17 mouse cellular contexts compared by ENCODE assay signal in genomic region chr6:58856494-58856893, GRCm38 (mm10). TPM values are rescaled to one million over a fixed set of nuclear protein-coding genes. Genes with fewer than 3 reads are reported as not detected.
DNase-seq lines count a peak whose midpoint lies in the region; ATAC-seq and TF ChIP-seq lines count a peak whose summit lies in the region.
"Had no signal": no experiment of that assay in that cellular context is flagged by ENCODE, and none has a peak within 500 bp of the region (broad histone marks: within the 10 kb centered on the region; RNA-seq: fewer than 3 reads in every experiment).

No protein-coding gene starts in this region.

- peak; percentile 36 for DNase-seq in gastrocnemius, adult 2 months
- DNase-seq in gastrocnemius, postnatal 4 days (ENCODE audit: low spot score in 2 of 2) = no peak
- no peak for DNase-seq in left cerebral cortex, adult 2 months (ENCODE audit: extremely low spot score in 1 of 2, low spot score in 2 of 2)
- DNase-seq in left cerebral cortex, adult 8-10 months (ENCODE audit: low spot score in 2 of 2) = no peak
- no peak for DNase-seq in heart, postnatal 0 days (ENCODE audit: low spot score)
- DNase-seq in natural killer cell, adult 2 months (ENCODE audit: low spot score in 2 of 2) = no peak
- DNase-seq: adrenal gland, adult 2 months; kidney, adult 8-10 months; liver, postnatal 0 days; lung, postnatal 4 days; thymus, adult 18-20 months had no signal

- no peaks in the 10 kb centered on the region for H3K9me3 ChIP-seq in heart, embryonic 15.5 days (replicated peaks)
- no peaks in the 10 kb centered on the region for H3K9me3 ChIP-seq in heart, postnatal 0 days (replicated peaks; ENCODE audit: control insufficient read depth, low read length)
- H3K9me3 ChIP-seq: limb, embryonic 13.5 days; midbrain, embryonic 15.5 days; neural tube, embryonic 13.5 days had no signal

- WGBS in heart, embryonic 15.5 days = 66% methylated on average over 2 of the region's 2 CpGs
- WGBS in heart, postnatal 0 days = 37% methylated on average over 2 of the region's 2 CpGs

- peaks cover 11% of the 10 kb centered on the region for H3K4me1 ChIP-seq in heart, embryonic 15.5 days (replicated peaks)
- H3K4me1 ChIP-seq in heart, postnatal 0 days (ENCODE audit: control insufficient read depth, insufficient read depth) = peaks cover 17% of the 10 kb centered on the region
- H3K4me1 ChIP-seq: limb, embryonic 13.5 days had no signal

- peak overlapping the region; percentile 20; the same call in 1 of the 2 replicates for H3K27ac ChIP-seq in gastrocnemius, adult 2 months
- H3K27ac ChIP-seq in left cerebral cortex, adult 2 months = peak overlapping the region; percentile 81
- 0 out of 2 replicates have a peak overlapping the region, but pooled peaks have one; percentile 7 for H3K27ac ChIP-seq in heart, embryonic 15.5 days
- H3K27ac ChIP-seq in heart, postnatal 0 days (ENCODE audit: low read depth) = peak overlapping the region; percentile 16; the same call in 1 of the 2 replicates
- H3K27ac ChIP-seq: limb, embryonic 13.5 days; neural tube, embryonic 13.5 days had no signal

- no peak overlapping the region for H3K4me3 ChIP-seq in gastrocnemius, adult 2 months
- no peak overlapping the region for H3K4me3 ChIP-seq in left cerebral cortex, adult 2 months
- H3K4me3 ChIP-seq in heart, embryonic 15.5 days = no peak overlapping the region
- H3K4me3 ChIP-seq in heart, postnatal 0 days (ENCODE audit: low read depth, low read length) = no peak overlapping the region
- H3K4me3 ChIP-seq: limb, embryonic 13.5 days; midbrain, embryonic 15.5 days; neural tube, embryonic 13.5 days had no signal

- TF ChIP-seq CTCF in gastrocnemius, adult 2 months (IDR thresholded peaks at IDR 0.05) = no peak
- no peak for TF ChIP-seq CTCF in left cerebral cortex, adult 2 months (IDR thresholded peaks at IDR 0.05)
- no peak for TF ChIP-seq CTCF in heart, postnatal 0 days (IDR thresholded peaks at IDR 0.05; ENCODE audit: low read depth)

- ATAC-seq in heart, embryonic 15.5 days (replicated peaks; ENCODE audit: insufficient number of reproducible peaks, insufficient read depth, low FRiP score, low read depth) = no peak
- no peak for ATAC-seq in heart, postnatal 0 days (ENCODE audit: insufficient read depth, low read depth)
- ATAC-seq: CD4-positive, CD25-positive, alpha-beta regulatory T cell, adult 4 months; liver, postnatal 0 days had no signal

- no peak overlapping the region for H3K9ac ChIP-seq in heart, embryonic 15.5 days
- H3K9ac ChIP-seq in heart, postnatal 0 days (replicated peaks; ENCODE audit: low read depth, low read length) = no peak overlapping the region; the same call in 1 of the 2 replicates
- H3K9ac ChIP-seq: limb, embryonic 13.5 days; liver, postnatal 0 days; midbrain, embryonic 15.5 days; neural tube, embryonic 13.5 days had no signal

- no peaks in the 10 kb centered on the region for H3K27me3 ChIP-seq in heart, embryonic 15.5 days
- no peaks in the 10 kb centered on the region for H3K27me3 ChIP-seq in heart, postnatal 0 days (ENCODE audit: control insufficient read depth, insufficient read depth, low read length)
- H3K27me3 ChIP-seq: limb, embryonic 13.5 days; midbrain, embryonic 15.5 days; neural tube, embryonic 13.5 days had no signal

- intact Hi-C loops in gastrocnemius, adult 2 months (cut with DNase I) = no loop called here
- intact Hi-C loops in left cerebral cortex, adult 2 months (cut with DNase I) = no loop called here

- H3K36me3 ChIP-seq in heart, embryonic 15.5 days = peaks cover 16% of the 10 kb centered on the region
- peaks cover 24% of the 10 kb centered on the region for H3K36me3 ChIP-seq in heart, postnatal 0 days (replicated peaks; ENCODE audit: control insufficient read depth, insufficient read depth, low read length)
- H3K36me3 ChIP-seq: midbrain, embryonic 15.5 days had no signal

- no peak overlapping the region for H3K4me2 ChIP-seq in heart, embryonic 15.5 days
- no peak overlapping the region for H3K4me2 ChIP-seq in heart, postnatal 0 days (ENCODE audit: low read depth, low read length)
- H3K4me2 ChIP-seq: limb, embryonic 13.5 days; midbrain, embryonic 15.5 days; neural tube, embryonic 13.5 days had no signal

- TF ChIP-seq EP300 in heart, postnatal 0 days (IDR thresholded peaks at IDR 0.05; ENCODE audit: low read depth) = no peak

RNA-seq across cellular contexts. Expression of gene Herc3, which starts 25.2 kb away (rescaled TPM):
- 10 to 100 TPM; 26.8 to 65.5 TPM for total RNA-seq in gastrocnemius, adult 2 months (2021)
- total RNA-seq in gastrocnemius, postnatal 4 days (2021) = 10 to 100 TPM; 86.1 to 87.8 TPM
- 100 to 1,000 TPM; 170 to 279 TPM for total RNA-seq in left cerebral cortex, adult 2 months (2021)
- total RNA-seq in left cerebral cortex, adult 8-10 months (2022) = 100 to 1,000 TPM; 127 to 260 (median 211) TPM
- polyA plus RNA-seq in heart, embryonic 15.5 days (2015; fragmentation: Nextera tagmentation; extraction: Ambion mirVana) = 40.5 and 47.1 TPM in 2 replicates
- 120 and 130 TPM in 2 replicates for total RNA-seq in heart, postnatal 0 days (2014; rRNA removed; ENCODE audit: low replicate concordance)
- 35.2 and 44.4 TPM in 2 replicates for polyA plus RNA-seq in heart, postnatal 0 days (2015; fragmentation: Nextera tagmentation; extraction: Ambion mirVana)

RNA-seq across cellular contexts. Expression of gene Nap1l5, which starts 50.4 kb away (rescaled TPM):
- total RNA-seq in gastrocnemius, adult 2 months (2021) = under 1 TPM; 0.15 to 0.20 TPM
- total RNA-seq in gastrocnemius, postnatal 4 days (2021) = under 1 TPM; 0.65 to 0.93 TPM
- 100 to 1,000 TPM; 337 to 344 TPM for total RNA-seq in left cerebral cortex, adult 2 months (2021)
- total RNA-seq in left cerebral cortex, adult 8-10 months (2022) = 100 to 1,000 TPM; 339 to 374 (median 355) TPM
- polyA plus RNA-seq in heart, embryonic 15.5 days (2015; fragmentation: Nextera tagmentation; extraction: Ambion mirVana) = 1.1 and 1.8 TPM in 2 replicates
- total RNA-seq in heart, postnatal 0 days (2014; rRNA removed; ENCODE audit: low replicate concordance) = 1.2 TPM in 1 of 2 replicates, not detected in the other
- 1.9 and 2.5 TPM in 2 replicates for polyA plus RNA-seq in heart, postnatal 0 days (2015; fragmentation: Nextera tagmentation; extraction: Ambion mirVana)
- total RNA-seq: MEL had no signal
- polyA plus RNA-seq: CD4-positive, CD25-positive, alpha-beta regulatory T cell, adult 4 months had no signal

Comparison
In these comparisons a context has a peak if more than half of its experiments do, and no peak if none do; other contexts are left out.
1. H3K27ac ChIP-seq: peak in every context shown above with its lines; median percentile 81 in left cerebral cortex, adult 2 months; 20 in gastrocnemius, adult 2 months; 16 in heart, postnatal 0 days; 7 in heart, embryonic 15.5 days.
2. RNA of gene Nap1l5, which starts 50.4 kb away (total RNA-seq): 339 to 374 TPM in left cerebral cortex, adult 8-10 months and 337 to 344 TPM in left cerebral cortex, adult 2 months; 1.2 TPM in heart, postnatal 0 days, 0.65 to 0.93 TPM in gastrocnemius, postnatal 4 days and 0.15 to 0.20 TPM in gastrocnemius, adult 2 months; every median in the first group is over 100 times any median in the second.